Mouse (Mus musculus) CH12.LX (cell line): ENCODE measurements around the gene Krtap4-1. TPM values are rescaled to one million over a fixed set of nuclear protein-coding genes. Genes with fewer than 3 reads are reported as not detected.
"Not testable (repeated sequence)": the region's sequence is repeated elsewhere in the genome, so short reads cannot be mapped to it uniquely, and the experiment has no call there.

Experiments
- DNase-seq: peaks from one replicate; pipeline ENCODE4 v3.0.0-alpha.2; 2013; ENCODE audit errors: extremely low read depth
- H3K27ac ChIP-seq: 2 replicates; pipeline ENCODE4 v1.5.1; 2012; ENCODE audit warnings: low read depth, mild to moderate bottlenecking, control low read depth, moderate library complexity; ENCODE audit not compliant: insufficient read depth
- H3K27me3 ChIP-seq: replicated peaks from 2 replicates; pipeline ENCODE3; 2012; ENCODE audit warnings: inconsistent platforms
- H3K36me3 ChIP-seq, 2 experiments: replicated peaks in 1 of 2; 2 replicates each; pipeline versions ENCODE3 to v1.6.1; 2012; ENCODE audit warnings: inconsistent platforms in 1 of 2, low read length in 1 of 2, mild to moderate bottlenecking in 1 of 2, mixed read lengths in 1 of 2, moderate library complexity in 1 of 2; ENCODE audit not compliant: control insufficient read depth in 1 of 2, insufficient read depth in 1 of 2
- H3K4me1 ChIP-seq, 2 experiments: 2 replicates each; pipeline ENCODE4 v1.6.1; 2012; ENCODE audit warnings: inconsistent platforms in 1 of 2, moderate library complexity in 1 of 2; ENCODE audit not compliant: insufficient read depth in 2 of 2, control insufficient read depth in 1 of 2
- H3K4me2 ChIP-seq: 2 replicates; pipeline ENCODE4 v1.6.1; 2012; ENCODE audit warnings: low read depth, mild to moderate bottlenecking, control low read depth; ENCODE audit not compliant: poor library complexity, insufficient read depth, severe bottlenecking
- H3K4me3 ChIP-seq, 3 experiments: fragments of 150-350 bp in 1 of 3; sonication (generic) in 1 of 3; replicated peaks in 1 of 3; 2 replicates each; pipeline versions ENCODE3 to v1.5.1; 2011 to 2012; ENCODE audit warnings: low read depth in 2 of 3, low read length in 2 of 3, mild to moderate bottlenecking in 2 of 3, moderate library complexity in 2 of 3, control low read depth in 1 of 3, improper control_type of control experiment in 1 of 3, inconsistent platforms in 1 of 3, mixed read lengths in 1 of 3; ENCODE audit not compliant: poor library complexity in 1 of 3
- H3K79me2 ChIP-seq: replicated peaks from 2 replicates; pipeline ENCODE4 v1.6.1; 2012; ENCODE audit warnings: mild to moderate bottlenecking, moderate library complexity; ENCODE audit not compliant: control insufficient read depth, poor library complexity, insufficient read depth, severe bottlenecking; ENCODE audit errors: extremely low read depth
- H3K9ac ChIP-seq: 2 replicates; pipeline ENCODE4 v1.6.1; 2012; ENCODE audit warnings: low read depth, mild to moderate bottlenecking, control low read depth, moderate library complexity; ENCODE audit not compliant: insufficient read depth
- H3K9me3 ChIP-seq: replicated peaks from 2 replicates; pipeline ENCODE3; 2012; ENCODE audit warnings: low read length, inconsistent platforms, mixed read lengths
- CHD1 ChIP-seq: IDR thresholded peaks from 2 replicates; pipeline ENCODE4 v1.6.1; 2012; ENCODE audit warnings: low read depth, low read length, improper control_type of control experiment, inconsistent platforms
- CHD2 ChIP-seq: IDR thresholded peaks from 2 replicates; pipeline ENCODE4 v1.6.1; 2011; ENCODE audit warnings: low read length, improper control_type of control experiment
- CTCF ChIP-seq, 2 experiments: IDR thresholded peaks in 1 of 2; conservative IDR thresholded peaks in 1 of 2; 2 replicates each; pipeline ENCODE4 v1.5.1; 2011 to 2012; ENCODE audit warnings: low read depth in 2 of 2, low read length in 2 of 2, improper control_type of control experiment in 1 of 2, inconsistent platforms in 1 of 2, mild to moderate bottlenecking in 1 of 2, moderate library complexity in 1 of 2
- ETS1 ChIP-seq: conservative IDR thresholded peaks from 2 replicates; pipeline ENCODE4 v1.6.1; 2012; ENCODE audit warnings: low read depth, mild to moderate bottlenecking, inconsistent platforms, low read length, improper control_type of control experiment, moderate library complexity
- GABPA ChIP-seq: IDR thresholded peaks from 2 replicates; pipeline ENCODE4 v1.6.1; 2012; ENCODE audit warnings: low read depth, low read length, improper control_type of control experiment, inconsistent platforms; ENCODE audit not compliant: insufficient replicate concordance
- HCFC1 ChIP-seq: IDR thresholded peaks from 2 replicates; pipeline ENCODE4 v1.6.1; 2012; ENCODE audit warnings: low read depth, mild to moderate bottlenecking, inconsistent platforms, low read length, improper control_type of control experiment
- JUN ChIP-seq: IDR thresholded peaks from 2 replicates; pipeline ENCODE4 v1.6.1; 2011; ENCODE audit warnings: low read depth, mild to moderate bottlenecking, low read length, improper control_type of control experiment, moderate library complexity; ENCODE audit not compliant: insufficient read depth
- KAT2A ChIP-seq: IDR thresholded peaks from 2 replicates; pipeline ENCODE4 v1.6.1; 2012; ENCODE audit warnings: low read length, improper control_type of control experiment, inconsistent platforms; ENCODE audit not compliant: insufficient replicate concordance
- MAZ ChIP-seq: IDR thresholded peaks from 2 replicates; pipeline ENCODE4 v1.6.1; 2012; ENCODE audit warnings: low read depth, mild to moderate bottlenecking, inconsistent platforms, low read length, improper control_type of control experiment, moderate library complexity
- MXI1 ChIP-seq: IDR thresholded peaks from 2 replicates; pipeline ENCODE4 v1.6.1; 2011; ENCODE audit warnings: mild to moderate bottlenecking, low read depth, low read length, improper control_type of control experiment
- MYC ChIP-seq: IDR thresholded peaks from 2 replicates; pipeline ENCODE4 v1.6.1; 2011; ENCODE audit warnings: low read depth, mild to moderate bottlenecking, improper control_type of control experiment, low read length
- NELFE ChIP-seq: IDR thresholded peaks from 2 replicates; pipeline ENCODE4 v1.6.1; 2011; ENCODE audit warnings: low read depth, low read length, improper control_type of control experiment
- POLR2A ChIP-seq: IDR thresholded peaks from 2 replicates; pipeline ENCODE4 v1.6.1; 2011; ENCODE audit warnings: low read depth, mild to moderate bottlenecking, improper control_type of control experiment, low read length
- SIN3A ChIP-seq: IDR thresholded peaks from 2 replicates; pipeline ENCODE4 v1.6.1; 2012; ENCODE audit warnings: low read length, improper control_type of control experiment, inconsistent platforms
- SMC3 ChIP-seq: IDR thresholded peaks from 2 replicates; pipeline ENCODE4 v1.6.1; 2011; ENCODE audit warnings: low read depth, low read length, improper control_type of control experiment
- UBTF ChIP-seq: IDR thresholded peaks from 2 replicates; pipeline ENCODE4 v1.6.1; 2012; ENCODE audit warnings: low read depth, mild to moderate bottlenecking, inconsistent platforms, low read length, improper control_type of control experiment, moderate library complexity
- dilution Hi-C: fragments of 300-500 bp; cut with MboI; formaldehyde crosslinking; loops from 2 replicates; pipeline ENCODE4 v1.14.3; 2020; ENCODE audit warnings: low sequenced_read_pairs; ENCODE audit not compliant: extremely low pct_unique_long_range_greater_than_20kb, extremely low pct_ligation_motif_present
- in situ Hi-C: fragments of 300-500 bp; cut with MboI; formaldehyde crosslinking; loops from 3 replicates; pipeline ENCODE4 v1.14.3; 2019; ENCODE audit warnings: low sequenced_read_pairs, low pct_ligation_motif_present, low pct_unique_long_range_greater_than_20kb, mixed read lengths
- polyA plus RNA-seq: library from polyadenylated mRNA; unstranded; fragments of >175 nt; gene quantifications from 2 replicates; pipeline ENCODE4 v1.2.1, GENCODE M21; 2012; ENCODE audit warnings: low read depth; ENCODE audit not compliant: insufficient read length
- total RNA-seq, 2 experiments: library from RNA; depleted of rRNA; stranded (reverse); fragments of 300-350 nt in 1 of 2; fragments of >200 nt in 1 of 2; gene quantifications; 2 replicates each; pipeline ENCODE4 v1.2.3; 2012 to 2014

Krtap4-1 gene
- total and polyA plus RNA-seq, 3 experiments, result not detected

DNA sequence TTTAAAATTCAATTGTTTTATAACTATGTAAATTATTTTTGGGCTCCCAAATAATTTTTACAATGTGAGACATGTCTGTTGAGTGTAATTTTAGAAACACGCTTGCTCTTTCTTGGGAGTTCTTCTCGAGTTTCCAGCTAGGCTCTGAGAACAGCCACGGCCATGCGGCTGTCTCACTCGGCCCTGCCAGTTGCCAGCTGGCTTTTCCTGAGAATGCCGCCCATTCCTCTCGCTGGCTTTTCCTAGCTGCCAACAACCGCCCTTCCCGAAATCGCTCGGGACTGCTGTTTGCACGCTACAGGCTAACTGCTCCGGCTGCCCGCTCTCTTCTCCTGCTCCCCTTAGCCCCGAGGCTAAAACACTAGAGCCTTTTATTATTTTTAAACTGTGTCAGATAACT lies 18.4 kb upstream of the Krtap4-1 start:
- TF ChIP-seq MAZ (no peak), UBTF (no peak), GABPA (no peak), KAT2A (no peak), MYC (no peak), ETS1 (no peak), JUN (no peak), CHD1 (no peak), SIN3A (no peak), POLR2A (no peak), CTCF (conservative IDR thresholded peaks at IDR 0.05 in 1 of 2, IDR thresholded peaks at IDR 0.05 in 1 of 2; ENCODE audit: low read depth in 2 of 2, low read length in 2 of 2) (no peak)
- Histone ChIP-seq H3K27ac (no peak overlapping the region), H3K27me3 (peaks cover 71% of the 10 kb centered on the region), H3K79me2 (no peaks in the 10 kb centered on the region), H3K36me3 (no peaks in the 10 kb centered on the region), H3K9me3 (peaks cover 3% of the 10 kb centered on the region), H3K4me2 (no peak overlapping the region), H3K9ac (no peak overlapping the region), H3K4me1 (peaks cover 0 to 5% of the 10 kb centered on the region in 2 experiments; a peak in 1 of 4 replicates), H3K4me3 (no peak overlapping the region)
- DNase-seq, result no peak
- in situ Hi-C loops, result no loop called here
- dilution Hi-C loops, result no loop called here

- peaks cover 69% of the 10 kb centered on the region for H3K27me3 ChIP-seq
Measured at GRCm38 (mm10) chr11:99644351-99644750, 16.3 kb upstream of the Krtap4-1 start.

GRCm38 (mm10) chr11:99643635-99644139 lies 15.6 kb upstream of the Krtap4-1 start, which contains the start of gene Krtap4-7:
TSS of gene Krtap4-7 (minus strand) at chr11:99644089.
- H3K27ac ChIP-seq, H3K4me2 ChIP-seq, in situ Hi-C loops, dilution Hi-C loops, H3K9me3 ChIP-seq, H3K4me1 ChIP-seq, H3K79me2 ChIP-seq, H3K36me3 ChIP-seq, H3K4me3 ChIP-seq, DNase-seq, H3K9ac ChIP-seq: not testable (repeated sequence)
- peaks cover 69% of the 10 kb centered on the region for H3K27me3 ChIP-seq

More at GRCm38 (mm10) chr11:99644351-99644750, 16.3 kb upstream of the Krtap4-1 start:
- H3K4me1 ChIP-seq, result peaks cover 0 to 5% of the 10 kb centered on the region in 2 experiments; a peak in 1 of 4 replicates
- TF ChIP-seq CHD2, result no peak
- no peak for TF ChIP-seq UBTF
- TF ChIP-seq SMC3, result no peak
- no peak for TF ChIP-seq NELFE
- TF ChIP-seq HCFC1, result no peak
- TF ChIP-seq MXI1, result no peak
- no peak for TF ChIP-seq JUN
- TF ChIP-seq MAZ, result no peak
- no peak for DNase-seq
- no peak overlapping the region for H3K4me2 ChIP-seq
- no peaks in the 10 kb centered on the region for H3K79me2 ChIP-seq
- H3K36me3 ChIP-seq, result no peaks in the 10 kb centered on the region
- dilution Hi-C loops (no loop called here), in situ Hi-C loops (no loop called here)
- no peak overlapping the region for H3K9ac ChIP-seq
- H3K27ac ChIP-seq, result no peak overlapping the region
- H3K4me3 ChIP-seq, result no peak overlapping the region
- no peaks in the 10 kb centered on the region for H3K9me3 ChIP-seq
